Mouse (Mus musculus): ENCODE measurements at regions not wholly inside any gene's neighbourhood (a gene's known extent, or its start where the extent isn't known, plus 50 kb on each side); places are given as distances from the start of the nearest gene placed in this dataset.

DNA sequence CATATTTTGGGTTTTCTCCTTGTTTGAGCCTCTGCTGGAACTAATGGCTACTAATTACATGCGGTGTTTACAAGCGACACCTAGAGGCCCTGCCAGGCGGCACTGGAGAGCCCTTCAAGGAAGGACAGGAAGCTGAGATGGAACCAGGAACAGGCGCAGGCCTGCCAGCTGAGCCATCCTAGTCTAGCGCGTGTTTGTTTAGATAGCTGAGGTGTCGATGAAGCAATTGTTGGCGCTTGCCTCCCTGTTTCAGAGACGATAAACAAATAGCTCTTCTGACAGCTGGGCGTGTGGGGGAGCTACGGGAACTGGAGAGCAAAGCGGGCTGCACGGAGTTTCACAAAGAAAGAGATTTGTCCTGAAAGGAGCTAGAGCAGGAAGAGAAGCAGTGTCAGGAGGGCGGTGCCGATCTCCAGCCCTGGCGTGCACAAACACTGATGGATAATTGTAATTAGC, 372.3 kb downstream of the Ajap1 start:
- dilution Hi-C loops (cut with MboI; ENCODE audit: extremely low pct_ligation_motif_present, extremely low pct_unique_long_range_greater_than_20kb, low sequenced_read_pairs) = no loop called here
- H3K9ac ChIP-seq (ENCODE audit: insufficient read depth, low read depth) = no peak overlapping the region
- no peaks in the 10 kb centered on the region for H3K27me3 ChIP-seq (replicated peaks)
- DNase-seq (ENCODE audit: extremely low read depth) = no peak
- no peak overlapping the region for H3K4me2 ChIP-seq (ENCODE audit: insufficient read depth, low read depth, poor library complexity, severe bottlenecking)
- peaks cover 78% of the 10 kb centered on the region for H3K9me3 ChIP-seq (replicated peaks; ENCODE audit: low read length)
- no peak overlapping the region for H3K27ac ChIP-seq (ENCODE audit: insufficient read depth, low read depth)
- H3K79me2 ChIP-seq (replicated peaks; ENCODE audit: control insufficient read depth, extremely low read depth, insufficient read depth, poor library complexity, severe bottlenecking) = no peaks in the 10 kb centered on the region
- H3K4me1 ChIP-seq (ENCODE audit: control insufficient read depth in 1 of 2, insufficient read depth in 2 of 2) = no peaks in the 10 kb centered on the region
- no peaks in the 10 kb centered on the region for H3K36me3 ChIP-seq (replicated peaks in 1 of 2; ENCODE audit: control insufficient read depth in 1 of 2, insufficient read depth in 1 of 2, low read length in 1 of 2)
- no peak overlapping the region for H3K4me3 ChIP-seq (replicated peaks in 1 of 3; ENCODE audit: low read depth in 2 of 3, low read length in 2 of 3, poor library complexity in 1 of 3)
- in situ Hi-C loops (cut with MboI; ENCODE audit: low pct_ligation_motif_present, low pct_unique_long_range_greater_than_20kb, low sequenced_read_pairs) = no loop called here
- TF ChIP-seq CHD1 (IDR thresholded peaks at IDR 0.05; ENCODE audit: low read depth, low read length) (no peak), IRF4 (IDR thresholded peaks at IDR 0.05; ENCODE audit: low read depth, low read length) (no peak), BHLHE40 (IDR thresholded peaks at IDR 0.05; ENCODE audit: low read depth, low read length) (no peak), SMC3 (IDR thresholded peaks at IDR 0.05; ENCODE audit: low read depth, low read length) (no peak), GABPA (IDR thresholded peaks at IDR 0.05; ENCODE audit: insufficient replicate concordance, low read depth, low read length) (no peak)

DNA sequence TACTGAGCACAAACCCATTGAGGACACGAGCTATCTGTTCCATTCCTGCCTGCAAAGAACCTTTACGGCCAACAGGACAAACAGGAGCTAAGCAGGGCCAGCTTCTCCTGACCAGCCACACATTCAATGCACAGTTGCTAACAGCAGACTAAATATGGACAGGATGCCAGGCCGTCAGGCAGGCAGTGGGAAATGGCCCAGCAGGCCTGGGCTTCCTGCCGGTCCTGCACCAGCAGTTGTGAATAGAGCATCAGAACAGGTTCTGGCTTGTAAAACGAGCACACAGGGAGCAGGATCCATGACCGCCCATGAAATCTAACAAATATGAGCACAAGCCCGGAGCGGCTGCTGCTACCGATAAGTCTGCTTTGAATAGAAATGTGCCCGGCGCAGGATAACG, 384.0 kb downstream of the Ajap1 start:
- TF ChIP-seq SIN3A (IDR thresholded peaks at IDR 0.05; ENCODE audit: low read length) = no peak
- TF ChIP-seq TBP (conservative IDR thresholded peaks at IDR 0.05; ENCODE audit: low read depth, low read length) = no peak
- TF ChIP-seq USF1 (IDR thresholded peaks at IDR 0.05; ENCODE audit: low read depth, low read length) = no peak
- no peak for TF ChIP-seq ZKSCAN1 (IDR thresholded peaks at IDR 0.05; ENCODE audit: borderline replicate concordance, low read depth, low read length)
- TF ChIP-seq ETS1 (conservative IDR thresholded peaks at IDR 0.05; ENCODE audit: low read depth, low read length) = no peak
- TF ChIP-seq HCFC1 (IDR thresholded peaks at IDR 0.05; ENCODE audit: low read depth, low read length) = no peak
- TF ChIP-seq TCF12 (IDR thresholded peaks at IDR 0.05; ENCODE audit: low read depth, low read length) = no peak
- TF ChIP-seq IRF4 (IDR thresholded peaks at IDR 0.05; ENCODE audit: low read depth, low read length) = no peak
- no peak for TF ChIP-seq MAFK (IDR thresholded peaks at IDR 0.05; ENCODE audit: insufficient replicate concordance, low read length)
- no peak for TF ChIP-seq NRF1 (IDR thresholded peaks at IDR 0.05; ENCODE audit: low read depth, low read length)
- Histone ChIP-seq H3K9me3 (replicated peaks; ENCODE audit: low read length) (peaks cover 83% of the 10 kb centered on the region), H3K27me3 (replicated peaks) (no peaks in the 10 kb centered on the region), H3K4me3 (replicated peaks in 1 of 3; ENCODE audit: low read depth in 2 of 3, low read length in 2 of 3, poor library complexity in 1 of 3) (no peak overlapping the region), H3K4me1 (ENCODE audit: control insufficient read depth in 1 of 2, insufficient read depth in 2 of 2) (no peaks in the 10 kb centered on the region), H3K27ac (ENCODE audit: insufficient read depth, low read depth) (no peak overlapping the region), H3K9ac (ENCODE audit: insufficient read depth, low read depth) (no peak overlapping the region), H3K79me2 (replicated peaks; ENCODE audit: control insufficient read depth, extremely low read depth, insufficient read depth, poor library complexity, severe bottlenecking) (no peaks in the 10 kb centered on the region), H3K36me3 (replicated peaks in 1 of 2; ENCODE audit: control insufficient read depth in 1 of 2, insufficient read depth in 1 of 2, low read length in 1 of 2) (no peaks in the 10 kb centered on the region), H3K4me2 (ENCODE audit: insufficient read depth, low read depth, poor library complexity, severe bottlenecking) (no peak overlapping the region)
- DNase-seq (ENCODE audit: extremely low read depth) = no peak
- dilution Hi-C loops (cut with MboI; ENCODE audit: extremely low pct_ligation_motif_present, extremely low pct_unique_long_range_greater_than_20kb, low sequenced_read_pairs) = no loop called here
- in situ Hi-C loops (cut with MboI; ENCODE audit: low pct_ligation_motif_present, low pct_unique_long_range_greater_than_20kb, low sequenced_read_pairs) = no loop called here

DNA sequence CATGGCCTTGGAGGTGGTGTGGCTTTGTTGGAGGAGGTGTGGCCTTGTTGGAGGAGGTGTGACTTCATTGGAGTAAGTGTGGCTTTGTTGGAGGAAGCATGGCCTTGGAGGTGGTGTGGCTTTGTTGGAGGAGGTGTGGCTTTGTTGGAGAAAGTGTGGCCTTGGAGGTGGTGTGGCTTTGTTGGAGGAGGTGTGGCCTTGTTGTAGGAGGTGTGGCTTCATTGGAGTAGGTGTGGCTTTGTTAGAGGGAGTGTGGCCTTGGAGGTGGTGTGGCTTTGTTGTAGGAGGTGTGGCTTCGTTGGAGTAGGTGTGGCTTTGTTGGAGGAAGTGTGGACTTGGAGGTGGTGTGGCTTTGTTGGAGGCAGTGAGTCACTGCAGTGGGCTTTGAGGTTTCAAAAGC, 385.0 kb downstream of the Ajap1 start:
- H3K27ac ChIP-seq (ENCODE audit: insufficient read depth, low read depth) = no peak overlapping the region
- DNase-seq (ENCODE audit: extremely low read depth) = no peak
- no peak overlapping the region for H3K4me2 ChIP-seq (ENCODE audit: insufficient read depth, low read depth, poor library complexity, severe bottlenecking)
- H3K4me1 ChIP-seq (ENCODE audit: control insufficient read depth in 1 of 2, insufficient read depth in 2 of 2) = no peaks in the 10 kb centered on the region
- no peak overlapping the region for H3K4me3 ChIP-seq (replicated peaks in 1 of 3; ENCODE audit: low read depth in 2 of 3, low read length in 2 of 3, poor library complexity in 1 of 3)
- no peak overlapping the region for H3K9ac ChIP-seq (ENCODE audit: insufficient read depth, low read depth)
- peaks cover 88% of the 10 kb centered on the region for H3K9me3 ChIP-seq (replicated peaks; ENCODE audit: low read length)
- TF ChIP-seq ZMIZ1 (IDR thresholded peaks at IDR 0.05; ENCODE audit: low read depth, low read length) (no peak), CHD1 (IDR thresholded peaks at IDR 0.05; ENCODE audit: low read depth, low read length) (no peak), GABPA (IDR thresholded peaks at IDR 0.05; ENCODE audit: insufficient replicate concordance, low read depth, low read length) (no peak), JUND (conservative IDR thresholded peaks at IDR 0.05; ENCODE audit: low read depth, low read length) (no peak), ZKSCAN1 (IDR thresholded peaks at IDR 0.05; ENCODE audit: borderline replicate concordance, low read depth, low read length) (no peak), MAFK (IDR thresholded peaks at IDR 0.05; ENCODE audit: insufficient replicate concordance, low read length) (no peak), POLR2A (IDR thresholded peaks at IDR 0.05; ENCODE audit: low read depth, low read length) (no peak), ZNF384 (IDR thresholded peaks at IDR 0.05; ENCODE audit: low read depth, low read length) (no peak), SIN3A (IDR thresholded peaks at IDR 0.05; ENCODE audit: low read length) (no peak), HCFC1 (IDR thresholded peaks at IDR 0.05; ENCODE audit: low read depth, low read length) (no peak), ZC3H11A (IDR thresholded peaks at IDR 0.05; ENCODE audit: low read depth, low read length) (no peak), RAD21 (IDR thresholded peaks at IDR 0.05; ENCODE audit: low read depth, low read length) (no peak), USF2 (conservative IDR thresholded peaks at IDR 0.05; ENCODE audit: low read depth, low read length) (no peak), CHD2 (IDR thresholded peaks at IDR 0.05; ENCODE audit: low read length) (no peak), NELFE (IDR thresholded peaks at IDR 0.05; ENCODE audit: low read depth, low read length) (no peak), TCF12 (IDR thresholded peaks at IDR 0.05; ENCODE audit: low read depth, low read length) (no peak), JUN (IDR thresholded peaks at IDR 0.05; ENCODE audit: insufficient read depth, low read depth, low read length) (no peak)
- H3K27me3 ChIP-seq (replicated peaks) = no peaks in the 10 kb centered on the region
- H3K79me2 ChIP-seq (replicated peaks; ENCODE audit: control insufficient read depth, extremely low read depth, insufficient read depth, poor library complexity, severe bottlenecking) = no peaks in the 10 kb centered on the region
- H3K36me3 ChIP-seq (replicated peaks in 1 of 2; ENCODE audit: control insufficient read depth in 1 of 2, insufficient read depth in 1 of 2, low read length in 1 of 2) = no peaks in the 10 kb centered on the region
- in situ Hi-C loops (cut with MboI; ENCODE audit: low pct_ligation_motif_present, low pct_unique_long_range_greater_than_20kb, low sequenced_read_pairs) = no loop called here
- dilution Hi-C loops (cut with MboI; ENCODE audit: extremely low pct_ligation_motif_present, extremely low pct_unique_long_range_greater_than_20kb, low sequenced_read_pairs) = no loop called here
